In the genomic region with DNA sequence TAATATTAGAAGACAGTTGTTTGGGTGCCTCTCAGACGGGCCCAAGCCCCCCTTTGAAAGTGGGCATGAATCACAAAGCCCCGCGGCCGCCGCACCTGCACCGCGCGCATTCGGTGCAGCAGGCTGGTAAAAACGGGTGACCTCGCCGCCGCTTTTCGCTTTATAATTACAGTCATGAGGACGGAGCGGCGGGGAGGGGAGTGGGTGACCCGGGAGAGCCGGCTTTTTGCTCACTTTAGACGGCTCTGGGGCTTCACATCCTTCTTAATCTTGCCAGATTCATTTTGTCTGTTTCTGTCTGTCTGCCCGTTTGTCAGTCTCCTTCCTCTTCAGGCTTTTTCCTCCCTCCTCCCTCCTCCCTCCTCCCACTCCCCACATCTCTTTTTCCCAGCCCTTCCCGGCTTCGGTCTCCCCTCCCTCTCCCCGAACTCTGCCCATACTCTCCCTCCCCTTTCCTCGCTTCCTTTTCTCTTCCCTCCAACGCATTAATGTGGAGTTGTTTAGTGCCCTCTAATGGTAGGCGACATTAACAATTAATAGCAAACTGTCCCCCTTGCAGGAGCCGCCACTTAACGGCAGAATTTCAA, we compare ENCODE assay signal across 8 mouse cellular contexts. TPM values are rescaled to one million over a fixed set of nuclear protein-coding genes. Genes with fewer than 3 reads are reported as not detected.
DNase-seq lines count a peak whose midpoint lies in the region; ATAC-seq and TF ChIP-seq lines count a peak whose summit lies in the region.

No protein-coding gene starts in this region.

- peak overlapping the region; percentile 13; the same call in 1 of the 2 replicates for H3K9ac ChIP-seq in intestine, embryonic 15.5 days

- H3K27ac ChIP-seq in left cerebral cortex, adult 2 months, result no peak overlapping the region
- H3K27ac ChIP-seq in cerebellum, adult 2 months (ENCODE audit: insufficient read depth, low read length), result no peak overlapping the region
- H3K27ac ChIP-seq in gastrocnemius, adult 2 months, result peak overlapping the region; percentile 83
- no peak overlapping the region for H3K27ac ChIP-seq in intestine, embryonic 15.5 days
- H3K27ac ChIP-seq in olfactory bulb, adult 2 months (ENCODE audit: insufficient read depth, low read depth, low read length), result no peak overlapping the region

- peak; percentile 53 for TF ChIP-seq CTCF in left cerebral cortex, adult 2 months (IDR thresholded peaks at IDR 0.05)
- peak; percentile 50; the same call in 1 of the 2 replicates for TF ChIP-seq CTCF in cerebellum, adult 2 months (IDR thresholded peaks at IDR 0.05; ENCODE audit: borderline replicate concordance, insufficient read depth, low read depth, low read length)
- TF ChIP-seq CTCF in gastrocnemius, adult 2 months (IDR thresholded peaks at IDR 0.05), result peak; percentile 75
- no peak for TF ChIP-seq CTCF in lung, adult 2 months (IDR thresholded peaks at IDR 0.05; ENCODE audit: insufficient read depth, low read length)
- no peak for TF ChIP-seq CTCF in olfactory bulb, adult 2 months (IDR thresholded peaks at IDR 0.05; ENCODE audit: insufficient read depth, low read depth, low read length)

- H3K9me3 ChIP-seq in intestine, embryonic 15.5 days, result no peaks in the 10 kb centered on the region

- peak overlapping the region; percentile 98 for H3K4me2 ChIP-seq in intestine, embryonic 15.5 days (replicated peaks)

- DNase-seq in left cerebral cortex, adult 2 months (ENCODE audit: extremely low spot score in 1 of 2, low spot score in 2 of 2), result no peak
- DNase-seq in left cerebral cortex, adult 11 months (ENCODE audit: low spot score), result no peak
- DNase-seq in cerebellum, adult 2 months, result peak in 1 of 2 experiments; percentile 47
- DNase-seq in gastrocnemius, adult 2 months, result peak; percentile 41
- DNase-seq in lung, adult 2 months, result peak; percentile 23
- no peak for DNase-seq in spleen, adult 12 weeks (ENCODE audit: low spot score)

- ATAC-seq in intestine, embryonic 15.5 days, result peak; percentile 40; the same call in 1 of the 2 replicates

- WGBS in cerebellum, adult 2 months, result 2% methylated on average over 29 of the region's 29 CpGs
- under 1% methylated on average over 29 of the region's 29 CpGs for WGBS in intestine, embryonic 15.5 days
- under 1% methylated on average over 29 of the region's 29 CpGs for WGBS in lung, adult 2 months
- WGBS in olfactory bulb, adult 2 months, result 1% methylated on average over 29 of the region's 29 CpGs

- no peak for TF ChIP-seq POLR2A in cerebellum, adult 2 months (IDR thresholded peaks at IDR 0.05; ENCODE audit: borderline replicate concordance, insufficient read depth, low read length)
- no peak for TF ChIP-seq POLR2A in lung, adult 2 months (IDR thresholded peaks at IDR 0.05; ENCODE audit: borderline replicate concordance, extremely low read depth, low read depth, low read length)
- no peak for TF ChIP-seq POLR2A in olfactory bulb, adult 2 months (IDR thresholded peaks at IDR 0.05; ENCODE audit: insufficient read depth, low read depth, low read length)

- intact Hi-C loops in left cerebral cortex, adult 2 months (cut with DNase I), result loop anchor here (1.0 to 2.0 kb wide), 2 partner anchors 384 to 583 kb away; no protein-coding TSS in a partner anchor
- intact Hi-C loops in gastrocnemius, adult 2 months (cut with DNase I), result loop anchor here (1.0 to 2.0 kb wide), 2 partner anchors 384 to 584 kb away; no protein-coding TSS in a partner anchor

- H3K4me1 ChIP-seq in cerebellum, adult 2 months (ENCODE audit: control insufficient read depth, insufficient read depth, low read length), result peaks cover 5% of the 10 kb centered on the region; the same call in 1 of the 2 replicates
- peaks cover 13% of the 10 kb centered on the region for H3K4me1 ChIP-seq in intestine, embryonic 15.5 days (replicated peaks)
- peaks cover 4% of the 10 kb centered on the region for H3K4me1 ChIP-seq in lung, adult 2 months (ENCODE audit: control insufficient read depth, insufficient read depth, low read length)
- H3K4me1 ChIP-seq in olfactory bulb, adult 2 months (ENCODE audit: control insufficient read depth, insufficient read depth, low read length), result peaks cover 22% of the 10 kb centered on the region

- peak overlapping the region; percentile 22; the same call in 1 of the 2 replicates for H3K4me3 ChIP-seq in left cerebral cortex, adult 2 months
- peak overlapping the region; percentile 9 for H3K4me3 ChIP-seq in cerebellum, adult 2 months (replicated peaks; ENCODE audit: insufficient read depth, low read depth, low read length)
- peak overlapping the region; percentile 83 for H3K4me3 ChIP-seq in gastrocnemius, adult 2 months
- H3K4me3 ChIP-seq in intestine, embryonic 15.5 days (replicated peaks), result peak overlapping the region; percentile 62
- peak overlapping the region; percentile 18 for H3K4me3 ChIP-seq in lung, adult 2 months (replicated peaks; ENCODE audit: extremely low read depth, low read depth, low read length)
- H3K4me3 ChIP-seq in olfactory bulb, adult 2 months (ENCODE audit: insufficient read depth, low read depth, low read length), result peak overlapping the region; percentile 39

- no peaks in the 10 kb centered on the region for H3K36me3 ChIP-seq in intestine, embryonic 15.5 days

- peaks cover 16% of the 10 kb centered on the region; the same call in 1 of the 2 replicates for H3K27me3 ChIP-seq in cerebellum, adult 2 months (ENCODE audit: control insufficient read depth, insufficient read depth, low read length)
- H3K27me3 ChIP-seq in intestine, embryonic 15.5 days (replicated peaks), result peaks cover 32% of the 10 kb centered on the region

RNA-seq across cellular contexts. Expression of gene Fst, which starts 1.6 kb away (rescaled TPM):
- total RNA-seq in left cerebral cortex, adult 2 months (2021), result 10 to 100 TPM; 10.9 TPM
- 0.30 and 0.79 TPM in 2 replicates for polyA plus RNA-seq in cerebellum, adult 2 months (2012; rRNA removed)
- total RNA-seq in gastrocnemius, adult 2 months (2021), result 1 to 10 TPM; 4.7 to 7.3 TPM
- 23.6 and 30.4 TPM in 2 replicates for polyA plus RNA-seq in intestine, embryonic 15.5 days (2015; fragmentation: Nextera tagmentation; extraction: Ambion mirVana)
- 1.2 and 2.1 TPM in 2 replicates for polyA plus RNA-seq in lung, adult 2 months (2012; rRNA removed)
- not detected in 2 replicates for polyA plus RNA-seq in olfactory bulb, adult 2 months (2012; ENCODE audit: insufficient read depth, insufficient read length, low replicate concordance, missing spikeins)

Comparison
In these comparisons a context has a peak if more than half of its experiments do, and no peak if none do; other contexts are left out.
1. DNase-seq: peak in gastrocnemius, adult 2 months (single experiment) and lung, adult 2 months (single experiment); none in left cerebral cortex, adult 2 months (0 of 2), left cerebral cortex, adult 11 months (single experiment) and spleen, adult 12 weeks (single experiment).
2. H3K4me3 ChIP-seq: peak in every context shown above with its lines; median percentile 83 in gastrocnemius, adult 2 months; 62 in intestine, embryonic 15.5 days; 39 in olfactory bulb, adult 2 months; 22 in left cerebral cortex, adult 2 months; 18 in lung, adult 2 months; 9 in cerebellum, adult 2 months.
3. CTCF ChIP-seq: peak in left cerebral cortex, adult 2 months (single experiment), cerebellum, adult 2 months (single experiment) and gastrocnemius, adult 2 months (single experiment); none in lung, adult 2 months (single experiment) and olfactory bulb, adult 2 months (single experiment).